Mouse (Mus musculus) layer of hippocampus, postnatal 14 days (tissue): ENCODE measurements around the gene Ier5l. TPM values are rescaled to one million over a fixed set of nuclear protein-coding genes. Genes with fewer than 3 reads are reported as not detected.

ENCODE experiments used
- DNase-seq, 2 experiments: peaks; one replicate each; pipeline ENCODE4 v3.0.0; 2021 to 2022; ENCODE audit warnings: low spot score in 2 of 2, mixed read lengths in 1 of 2
- total RNA-seq, 2 experiments: library from RNA; stranded (reverse); gene quantifications; 2 replicates each; pipeline ENCODE4 v1.2.3; 2021

Ier5l gene
- total RNA-seq, 2 experiments from 2014 or later, result 8.5 to 9.4 TPM

- no peak for DNase-seq
These were observed 31.5 kb downstream of the Ier5l start for GRCm38 (mm10) chr2:30442498-30442890.

GRCm38 (mm10) chr2:30441518-30442497, 32.2 kb downstream of the Ier5l start:
- peak; percentile 54 to 81 for DNase-seq

GRCm38 (mm10) chr2:30440701-30441517, 33.1 kb downstream of the Ier5l start:
- DNase-seq, result peak; percentile 73 to 82

DNA sequence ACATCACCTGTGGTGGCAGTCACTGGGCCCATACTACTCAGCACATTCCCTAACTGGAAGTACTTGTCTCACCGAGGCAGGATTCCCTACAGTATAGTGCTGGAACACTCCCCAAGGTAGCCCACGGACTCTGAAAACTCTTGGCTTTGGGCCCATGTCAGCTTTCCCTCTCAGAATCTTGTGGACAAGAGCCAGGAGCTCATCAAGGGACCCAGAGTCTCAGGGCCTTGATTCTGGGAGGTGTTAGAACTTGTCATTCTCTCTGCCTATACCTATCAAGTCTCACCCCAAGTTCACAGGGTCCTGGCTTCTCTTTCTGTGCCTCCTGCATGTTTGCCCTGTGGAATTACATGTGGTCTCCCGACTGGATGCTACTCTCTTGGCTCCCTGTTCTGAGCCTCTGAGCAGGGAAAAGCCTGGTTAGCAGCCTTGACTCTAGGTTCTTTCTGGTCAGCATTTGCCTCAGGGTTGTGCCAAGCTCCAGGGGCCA, 33.8 kb downstream of the Ier5l start:
- DNase-seq, result no peak

GRCm38 (mm10) chr2:30439631-30440030, 34.4 kb downstream of the Ier5l start:
- no peak for DNase-seq

- no peak for DNase-seq
These were observed 36.2 kb downstream of the Ier5l start for GRCm38 (mm10) chr2:30437791-30438190.

DNA sequence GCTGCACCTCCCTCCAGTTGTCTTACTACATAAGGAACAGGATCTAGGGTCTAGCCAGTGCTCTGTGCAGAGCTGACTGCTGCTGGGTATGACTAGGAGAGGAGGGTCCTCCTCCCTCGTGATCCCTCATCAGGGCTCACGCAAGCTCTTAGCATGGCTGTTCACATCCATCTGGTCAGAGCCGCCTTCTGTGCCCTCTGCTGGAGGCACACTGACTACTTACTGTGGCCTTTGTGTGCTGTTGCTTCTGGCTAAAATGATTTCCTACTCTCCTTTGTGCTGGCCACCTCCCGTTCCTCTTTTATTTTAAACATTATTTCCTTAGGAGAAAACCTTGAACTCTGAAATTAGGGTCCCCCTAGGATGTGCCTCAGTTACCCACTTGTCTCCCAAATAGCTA, 37.2 kb downstream of the Ier5l start:
- DNase-seq, result no peak

DNA sequence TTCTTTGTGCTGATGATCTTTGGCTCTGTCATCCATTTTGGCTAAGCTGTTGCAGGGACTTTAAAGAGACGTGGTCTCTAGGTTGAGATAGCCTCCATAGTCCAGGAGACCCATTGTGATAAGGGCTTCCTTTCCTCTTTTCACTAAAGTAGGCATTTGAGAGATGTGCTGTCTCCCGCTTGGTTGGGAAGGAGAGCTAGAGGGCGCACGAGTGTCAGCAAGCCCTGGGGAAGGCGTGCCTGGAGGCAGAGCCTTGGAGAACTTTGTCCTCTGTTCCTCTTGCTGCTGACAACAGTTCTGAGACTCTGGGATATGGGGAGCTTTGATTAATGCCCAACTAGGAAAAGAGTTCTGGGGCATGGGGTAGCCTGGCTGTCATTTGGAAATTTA, 37.9 kb downstream of the Ier5l start:
- DNase-seq, result no peak

- DNase-seq, result peak; percentile 67 to 80
These were observed 38.5 kb downstream of the Ier5l start for GRCm38 (mm10) chr2:30435326-30436155.

- no peak for DNase-seq
These were observed 44.9 kb downstream of the Ier5l start for GRCm38 (mm10) chr2:30429156-30429555.

Other genes with a start within 250 kb of the Ier5l start
- gene Lrrc8a, start 236.5 kb downstream of the Ier5l start, total RNA-seq, result 10 to 100 TPM; 66.5 to 72.5 TPM
- gene Gm28035, start 233.7 kb downstream of the Ier5l start, total RNA-seq, result 1 to 10 TPM; 6.7 to 7.3 TPM
- gene Phyhd1, start 208.0 kb downstream of the Ier5l start, total RNA-seq, result 10 to 100 TPM; 23.1 to 24.0 TPM
- gene Gm28038, start 193.2 kb downstream of the Ier5l start, total RNA-seq, result not detected
- 10 to 100 TPM; 24.4 TPM for gene Dolk, start 187.9 kb downstream of the Ier5l start, total RNA-seq
- gene Nup188, start 187.8 kb downstream of the Ier5l start, total RNA-seq, result 10 to 100 TPM; 19.4 to 20.5 TPM
- gene Sh3glb2, start 114.9 kb downstream of the Ier5l start, total RNA-seq, result 100 to 1,000 TPM; 241 to 246 TPM
- gene Miga2, start 110.0 kb downstream of the Ier5l start, total RNA-seq, result 100 to 1,000 TPM; 105 to 115 TPM
- 10 to 100 TPM; 29.3 to 30.2 TPM for gene Dolpp1, start 82.0 kb downstream of the Ier5l start, total RNA-seq
- 10 to 100 TPM; 41.0 to 41.1 TPM for gene Crat, start 58.4 kb downstream of the Ier5l start, total RNA-seq
- 100 to 1,000 TPM; 147 to 150 TPM for gene Ptpa, start 58.2 kb downstream of the Ier5l start, total RNA-seq
- gene Cstad, start 120.8 kb upstream of the Ier5l start, total RNA-seq, result 1 to 10 TPM; 7.5 to 9.3 TPM